Mouse (Mus musculus): ENCODE measurements around the gene Kcnj2. TPM values are rescaled to one million over a fixed set of nuclear protein-coding genes. Genes with fewer than 3 reads are reported as not detected.

Gene Kcnj2
- total RNA-seq, 1 experiment, result 0.62 TPM

DNA sequence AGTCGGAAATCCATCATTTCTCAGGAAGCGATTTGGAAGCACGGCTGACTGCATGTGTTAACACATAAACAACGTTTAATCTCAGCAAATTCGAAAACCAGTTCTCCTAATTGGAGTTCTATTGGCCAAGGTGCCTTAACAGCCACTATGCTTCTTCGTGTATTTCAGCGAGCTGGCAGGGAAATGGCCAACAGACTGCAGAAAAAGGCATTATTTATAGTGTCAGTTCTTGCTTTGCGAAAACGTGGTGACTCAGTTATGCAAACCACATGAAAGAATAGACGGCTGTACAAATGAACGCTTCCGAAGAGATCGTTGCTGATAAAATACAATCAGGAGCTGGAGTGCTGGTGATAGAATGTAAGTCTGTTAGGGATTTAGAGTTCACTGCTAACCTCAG is 9.9 kb upstream of the Kcnj2 start:
- no peak for DNase-seq (ENCODE audit: low read depth, low spot score)
- H3K36me3 ChIP-seq (ENCODE audit: control insufficient read depth, insufficient read depth, low read length, poor library complexity, severe bottlenecking), result no peaks in the 10 kb centered on the region
- no peaks in the 10 kb centered on the region for H3K9me3 ChIP-seq (ENCODE audit: control insufficient read depth, insufficient read depth, low read depth, low read length)
- TF ChIP-seq ZC3H11A (IDR thresholded peaks at IDR 0.05; ENCODE audit: borderline replicate concordance, low read depth, low read length), result no peak
- TF ChIP-seq ZNF384 (IDR thresholded peaks at IDR 0.05; ENCODE audit: low read depth, low read length), result no peak
- TF ChIP-seq CHD2 (IDR thresholded peaks at IDR 0.05; ENCODE audit: low read depth, low read length), result no peak
- TF ChIP-seq HCFC1 (IDR thresholded peaks at IDR 0.05; ENCODE audit: borderline replicate concordance, insufficient read depth, low read length), result no peak
- no peak for TF ChIP-seq MAFK (IDR thresholded peaks at IDR 0.05; ENCODE audit: insufficient read depth, low read depth, low read length)
- H3K4me1 ChIP-seq (ENCODE audit: control insufficient read depth in 2 of 2, insufficient read depth in 2 of 2, low read length in 2 of 2, poor library complexity in 1 of 2), result no peaks in the 10 kb centered on the region
- in situ Hi-C loops (cut with MboI; ENCODE audit: low sequenced_read_pairs in 2 of 2, unreplicated experiment in 2 of 2), result no loop called here
- no peak overlapping the region for H3K9ac ChIP-seq (ENCODE audit: insufficient read depth, low read depth, low read length, poor library complexity, severe bottlenecking)
- no peak overlapping the region for H3K4me3 ChIP-seq (ENCODE audit: insufficient read depth in 1 of 2, low read depth in 1 of 2, low read length in 2 of 2, poor library complexity in 1 of 2, severe bottlenecking in 1 of 2)
- no peak overlapping the region for H3K27ac ChIP-seq (ENCODE audit: insufficient read depth, low read depth, low read length, poor library complexity, severe bottlenecking)

DNA sequence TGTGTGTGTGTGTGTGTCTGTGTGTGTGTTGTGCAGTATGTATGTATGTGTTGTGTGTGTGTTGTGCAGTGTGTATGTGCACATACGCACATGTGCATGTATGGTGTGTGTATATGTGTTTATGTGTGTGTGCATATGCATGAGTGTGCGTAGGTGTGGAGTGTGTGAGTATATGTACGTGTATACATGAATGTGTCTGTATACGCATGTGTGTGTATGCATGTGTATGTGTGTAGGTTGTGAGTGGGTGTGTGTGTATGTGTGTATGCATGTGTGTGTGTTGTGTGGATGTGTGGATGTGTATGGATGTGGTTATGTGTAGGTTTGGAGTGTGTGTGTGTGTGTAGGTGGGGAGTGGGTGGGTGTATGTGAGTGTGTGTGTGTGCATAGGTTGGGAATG is 8.5 kb upstream of the Kcnj2 start:
- no peak for DNase-seq (ENCODE audit: low read depth, low spot score)
- no peak overlapping the region for H3K27ac ChIP-seq (ENCODE audit: insufficient read depth, low read depth, low read length, poor library complexity, severe bottlenecking)
- H3K4me3 ChIP-seq (ENCODE audit: insufficient read depth in 1 of 2, low read depth in 1 of 2, low read length in 2 of 2, poor library complexity in 1 of 2, severe bottlenecking in 1 of 2), result no peak overlapping the region
- no peaks in the 10 kb centered on the region for H3K36me3 ChIP-seq (ENCODE audit: control insufficient read depth, insufficient read depth, low read length, poor library complexity, severe bottlenecking)
- no peak overlapping the region for H3K9ac ChIP-seq (ENCODE audit: insufficient read depth, low read depth, low read length, poor library complexity, severe bottlenecking)
- in situ Hi-C loops (cut with MboI; ENCODE audit: low sequenced_read_pairs in 2 of 2, unreplicated experiment in 2 of 2), result no loop called here
- TF ChIP-seq CHD2 (IDR thresholded peaks at IDR 0.05; ENCODE audit: low read depth, low read length), result no peak
- no peaks in the 10 kb centered on the region for H3K4me1 ChIP-seq (ENCODE audit: control insufficient read depth in 2 of 2, insufficient read depth in 2 of 2, low read length in 2 of 2, poor library complexity in 1 of 2)
- H3K9me3 ChIP-seq (ENCODE audit: control insufficient read depth, insufficient read depth, low read depth, low read length), result no peaks in the 10 kb centered on the region

DNA sequence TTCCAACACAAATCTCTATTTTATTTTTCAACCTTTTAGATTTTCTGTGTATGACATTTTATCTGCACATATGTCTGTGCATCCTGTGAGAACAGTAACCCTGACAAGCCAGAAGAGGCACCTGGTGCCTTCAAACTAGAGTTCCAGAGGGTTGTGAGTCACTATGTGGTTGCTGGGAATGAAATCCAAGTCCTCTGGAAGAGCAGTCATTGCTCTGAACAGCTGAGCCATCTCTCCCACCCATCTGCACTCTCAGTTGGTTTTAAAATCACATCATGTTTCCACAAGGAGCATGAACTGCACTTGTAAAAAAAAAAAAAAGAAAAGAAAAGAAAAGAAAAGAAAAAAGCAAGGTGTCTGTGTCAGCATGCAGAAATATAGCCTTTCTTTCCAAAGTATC is 6.5 kb upstream of the Kcnj2 start:
- Histone ChIP-seq H3K27ac (ENCODE audit: insufficient read depth, low read depth, low read length, poor library complexity, severe bottlenecking) (no peak overlapping the region), H3K4me1 (ENCODE audit: control insufficient read depth in 2 of 2, insufficient read depth in 2 of 2, low read length in 2 of 2, poor library complexity in 1 of 2) (no peaks in the 10 kb centered on the region), H3K36me3 (ENCODE audit: control insufficient read depth, insufficient read depth, low read length, poor library complexity, severe bottlenecking) (no peaks in the 10 kb centered on the region), H3K9me3 (ENCODE audit: control insufficient read depth, insufficient read depth, low read depth, low read length) (no peaks in the 10 kb centered on the region), H3K9ac (ENCODE audit: insufficient read depth, low read depth, low read length, poor library complexity, severe bottlenecking) (no peak overlapping the region), H3K4me3 (ENCODE audit: insufficient read depth in 1 of 2, low read depth in 1 of 2, low read length in 2 of 2, poor library complexity in 1 of 2, severe bottlenecking in 1 of 2) (no peak overlapping the region)
- no peak for DNase-seq (ENCODE audit: low read depth, low spot score)
- in situ Hi-C loops (cut with MboI; ENCODE audit: low sequenced_read_pairs in 2 of 2, unreplicated experiment in 2 of 2), result no loop called here
- TF ChIP-seq HCFC1 (IDR thresholded peaks at IDR 0.05; ENCODE audit: borderline replicate concordance, insufficient read depth, low read length), result no peak
- no peak for TF ChIP-seq CHD2 (IDR thresholded peaks at IDR 0.05; ENCODE audit: low read depth, low read length)
- no peak for TF ChIP-seq ZNF384 (IDR thresholded peaks at IDR 0.05; ENCODE audit: low read depth, low read length)
- TF ChIP-seq ZC3H11A (IDR thresholded peaks at IDR 0.05; ENCODE audit: borderline replicate concordance, low read depth, low read length), result no peak
- TF ChIP-seq MAFK (IDR thresholded peaks at IDR 0.05; ENCODE audit: insufficient read depth, low read depth, low read length), result no peak

DNA sequence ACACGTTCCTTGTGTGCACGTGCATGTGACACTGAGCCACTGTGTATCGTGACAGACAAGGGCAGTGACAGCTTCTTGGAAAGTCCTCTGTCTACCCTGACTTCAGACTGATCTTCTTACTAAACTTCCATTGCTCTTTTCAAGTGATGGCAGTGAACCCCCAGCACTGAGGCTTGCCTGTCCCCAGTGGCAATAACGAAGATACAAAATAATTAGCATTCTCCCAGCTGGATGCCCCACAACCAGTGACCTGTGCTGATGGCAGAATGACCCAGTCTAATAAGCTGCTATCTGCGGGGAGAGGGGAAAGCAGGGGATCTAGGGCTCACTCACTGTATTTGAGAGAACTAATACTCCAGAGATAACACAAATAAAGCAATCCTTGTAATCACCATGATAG is 5.7 kb upstream of the Kcnj2 start:
- Histone ChIP-seq H3K9me3 (ENCODE audit: control insufficient read depth, insufficient read depth, low read depth, low read length) (no peaks in the 10 kb centered on the region), H3K9ac (ENCODE audit: insufficient read depth, low read depth, low read length, poor library complexity, severe bottlenecking) (no peak overlapping the region), H3K27ac (ENCODE audit: insufficient read depth, low read depth, low read length, poor library complexity, severe bottlenecking) (no peak overlapping the region), H3K4me3 (ENCODE audit: insufficient read depth in 1 of 2, low read depth in 1 of 2, low read length in 2 of 2, poor library complexity in 1 of 2, severe bottlenecking in 1 of 2) (no peak overlapping the region), H3K36me3 (ENCODE audit: control insufficient read depth, insufficient read depth, low read length, poor library complexity, severe bottlenecking) (no peaks in the 10 kb centered on the region), H3K4me1 (ENCODE audit: control insufficient read depth in 2 of 2, insufficient read depth in 2 of 2, low read length in 2 of 2, poor library complexity in 1 of 2) (no peaks in the 10 kb centered on the region)
- in situ Hi-C loops (cut with MboI; ENCODE audit: low sequenced_read_pairs in 2 of 2, unreplicated experiment in 2 of 2), result no loop called here
- no peak for DNase-seq (ENCODE audit: low read depth, low spot score)
- TF ChIP-seq HCFC1 (IDR thresholded peaks at IDR 0.05; ENCODE audit: borderline replicate concordance, insufficient read depth, low read length) (no peak), MAFK (IDR thresholded peaks at IDR 0.05; ENCODE audit: insufficient read depth, low read depth, low read length) (no peak), CHD2 (IDR thresholded peaks at IDR 0.05; ENCODE audit: low read depth, low read length) (no peak)

DNA sequence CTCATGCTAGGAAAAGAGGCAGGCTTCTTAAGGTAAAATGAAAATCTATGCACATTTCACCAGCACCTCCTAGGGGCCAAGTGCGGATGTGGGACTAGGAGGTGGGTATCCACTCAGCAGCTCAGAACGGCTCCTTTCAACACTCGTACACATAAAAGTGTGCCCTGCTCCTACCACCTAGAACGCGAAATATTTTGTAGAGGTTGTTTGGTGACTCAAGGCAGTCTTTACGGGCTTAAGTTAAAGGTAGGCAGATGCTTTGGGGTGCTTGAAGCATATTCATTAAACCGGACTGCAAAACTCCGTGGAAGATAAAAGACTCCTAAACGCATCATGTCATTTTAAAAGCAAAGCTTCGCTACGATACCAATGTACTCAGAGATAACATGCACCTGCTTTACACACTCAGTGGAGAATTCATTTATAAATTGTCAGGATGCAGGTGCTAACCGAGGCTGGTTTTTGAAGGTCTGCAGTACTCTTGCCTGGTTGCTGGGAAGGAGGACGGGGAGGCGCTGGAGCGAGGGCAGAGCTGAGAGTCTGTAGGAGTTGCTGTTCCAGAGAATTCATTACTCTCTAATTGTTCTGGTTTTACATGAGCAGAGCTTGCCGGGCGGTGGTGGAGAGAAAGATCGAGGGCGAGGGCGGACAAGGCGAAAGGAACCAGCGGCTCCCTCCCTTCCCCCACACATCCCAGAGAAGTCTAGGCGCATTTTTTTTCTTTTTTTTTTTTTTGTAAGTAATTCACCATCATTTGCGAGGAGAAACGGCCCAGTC is 1.0 kb upstream of the Kcnj2 start:
- Histone ChIP-seq H3K9ac (ENCODE audit: insufficient read depth, low read depth, low read length, poor library complexity, severe bottlenecking) (no peak overlapping the region), H3K36me3 (ENCODE audit: control insufficient read depth, insufficient read depth, low read length, poor library complexity, severe bottlenecking) (no peaks in the 10 kb centered on the region), H3K9me3 (ENCODE audit: control insufficient read depth, insufficient read depth, low read depth, low read length) (no peaks in the 10 kb centered on the region), H3K4me3 (ENCODE audit: insufficient read depth in 1 of 2, low read depth in 1 of 2, low read length in 2 of 2, poor library complexity in 1 of 2, severe bottlenecking in 1 of 2) (peak overlapping the region; percentile 64 to 72; a peak in 3 of 4 replicates), H3K27ac (ENCODE audit: insufficient read depth, low read depth, low read length, poor library complexity, severe bottlenecking) (no peak overlapping the region), H3K4me1 (ENCODE audit: control insufficient read depth in 2 of 2, insufficient read depth in 2 of 2, low read length in 2 of 2, poor library complexity in 1 of 2) (no peaks in the 10 kb centered on the region)
- in situ Hi-C loops (cut with MboI; ENCODE audit: low sequenced_read_pairs in 2 of 2, unreplicated experiment in 2 of 2), result no loop called here
- no peak for TF ChIP-seq CHD2 (IDR thresholded peaks at IDR 0.05; ENCODE audit: low read depth, low read length)
- TF ChIP-seq ZC3H11A (IDR thresholded peaks at IDR 0.05; ENCODE audit: borderline replicate concordance, low read depth, low read length), result peak; percentile 10; the same call in 1 of the 2 replicates
- no peak for TF ChIP-seq HCFC1 (IDR thresholded peaks at IDR 0.05; ENCODE audit: borderline replicate concordance, insufficient read depth, low read length)
- peak; percentile 50; the same call in 1 of the 2 replicates for TF ChIP-seq ZNF384 (IDR thresholded peaks at IDR 0.05; ENCODE audit: low read depth, low read length)
- no peak for TF ChIP-seq MAFK (IDR thresholded peaks at IDR 0.05; ENCODE audit: insufficient read depth, low read depth, low read length)
- DNase-seq (ENCODE audit: low read depth, low spot score), result no peak

All from ES-E14 (cell line).